Mouse (Mus musculus) liver, embryonic 15.5 days (tissue): ENCODE measurements around the gene Zfp90. TPM values are rescaled to one million over a fixed set of nuclear protein-coding genes. Genes with fewer than 3 reads are reported as not detected.

Source experiments
- ATAC-seq: fragments of 200-750 bp; cut with Nextera tagmentation; 2 replicates; pipeline ENCODE4 v1.8.0; 2017; ENCODE audit warnings: moderate number of reproducible peaks, mild to moderate bottlenecking, moderate library complexity; ENCODE audit not compliant: insufficient read depth
- H3K27ac ChIP-seq: fragments of 300-500 bp; sonication (generic); replicated peaks from 2 replicates; pipeline ENCODE4 v1.5.1; 2015; ENCODE audit warnings: mild to moderate bottlenecking, inconsistent platforms
- H3K27me3 ChIP-seq: fragments of 300-500 bp; sonication (generic); 2 replicates; pipeline ENCODE4 v1.6.1; 2015; ENCODE audit warnings: mild to moderate bottlenecking, inconsistent platforms
- H3K36me3 ChIP-seq: fragments of 300-500 bp; sonication (generic); replicated peaks from 2 replicates; pipeline ENCODE4 v1.6.1; 2015; ENCODE audit warnings: moderate library complexity, mild to moderate bottlenecking, inconsistent platforms
- H3K4me1 ChIP-seq: fragments of 300-500 bp; sonication (generic); replicated peaks from 2 replicates; pipeline ENCODE4 v1.6.1; 2015; ENCODE audit warnings: inconsistent platforms
- H3K4me2 ChIP-seq: fragments of 300-500 bp; sonication (generic); 2 replicates; pipeline ENCODE4 v1.6.1; 2015; ENCODE audit warnings: moderate library complexity, mild to moderate bottlenecking, inconsistent platforms
- H3K4me3 ChIP-seq: fragments of 300-500 bp; sonication (generic); replicated peaks from 2 replicates; pipeline ENCODE4 v1.5.1; 2015; ENCODE audit warnings: mild to moderate bottlenecking, inconsistent platforms
- H3K9ac ChIP-seq: fragments of 300-500 bp; sonication (generic); 2 replicates; pipeline ENCODE4 v1.6.1; 2015; ENCODE audit warnings: moderate library complexity, mild to moderate bottlenecking, inconsistent platforms
- H3K9me3 ChIP-seq: fragments of 300-500 bp; sonication (generic); replicated peaks from 2 replicates; pipeline ENCODE4 v1.6.1; 2016; ENCODE audit warnings: inconsistent platforms
- WGBS: fragments of 180-500 bp; shearing (Covaris S2); methylation state at CpG from one replicate; pipeline ENCODE4 v1.1.7; 2015; ENCODE audit warnings: mixed read lengths; ENCODE audit not compliant: insufficient replicate concordance; 5-methylcytosine and 5-hydroxymethylcytosine counted together
- polyA plus RNA-seq: library from polyadenylated mRNA; unstranded; fragments of >200 nt; fragmentation: Nextera tagmentation; extraction: Ambion mirVana; gene quantifications from 2 replicates; pipeline ENCODE4 v1.2.1, GENCODE M21; 2015

Gene Zfp90
- polyA plus RNA-seq, 1 experiment from 2014 or later, result 2.4 TPM

GRCm38 (mm10) chr8:106433667-106434066, 18.5 kb downstream of the Zfp90 start:
- no peak for ATAC-seq
- Histone ChIP-seq H3K27me3 (peaks cover 31% of the 10 kb centered on the region), H3K4me1 (no peaks in the 10 kb centered on the region), H3K9ac (no peak overlapping the region), H3K4me3 (no peak overlapping the region), H3K36me3 (no peaks in the 10 kb centered on the region), H3K9me3 (no peaks in the 10 kb centered on the region), H3K4me2 (no peak overlapping the region), H3K27ac (no peak overlapping the region)
- WGBS, result 19% methylated on average over 1 of the region's 1 CpGs

- 54% methylated on average over 3 of the region's 3 CpGs for WGBS
- H3K4me1 ChIP-seq, result no peaks in the 10 kb centered on the region
- H3K4me3 ChIP-seq, result no peak overlapping the region
- no peak overlapping the region for H3K27ac ChIP-seq
- no peak overlapping the region for H3K9ac ChIP-seq
- no peak for ATAC-seq
- peaks cover 13% of the 10 kb centered on the region for H3K27me3 ChIP-seq
- H3K9me3 ChIP-seq, result no peaks in the 10 kb centered on the region
- H3K4me2 ChIP-seq, result no peak overlapping the region
- H3K36me3 ChIP-seq, result no peaks in the 10 kb centered on the region
Measured at GRCm38 (mm10) chr8:106437781-106438180, 22.7 kb downstream of the Zfp90 start.

- 46% methylated on average over 3 of the region's 3 CpGs for WGBS
- H3K9me3 ChIP-seq, result no peaks in the 10 kb centered on the region
- no peaks in the 10 kb centered on the region for H3K27me3 ChIP-seq
- no peak overlapping the region for H3K9ac ChIP-seq
- no peak for ATAC-seq
- H3K27ac ChIP-seq, result no peak overlapping the region
- no peaks in the 10 kb centered on the region for H3K36me3 ChIP-seq
- H3K4me1 ChIP-seq, result no peaks in the 10 kb centered on the region
- no peak overlapping the region for H3K4me3 ChIP-seq
- H3K4me2 ChIP-seq, result no peak overlapping the region
Measured at GRCm38 (mm10) chr8:106440146-106440545, 25.0 kb downstream of the Zfp90 start.

- 57% methylated on average over 1 of the region's 1 CpGs for WGBS
- Histone ChIP-seq H3K4me1 (no peaks in the 10 kb centered on the region), H3K27me3 (no peaks in the 10 kb centered on the region), H3K27ac (no peak overlapping the region), H3K36me3 (no peaks in the 10 kb centered on the region), H3K9ac (no peak overlapping the region), H3K9me3 (no peaks in the 10 kb centered on the region), H3K4me2 (no peak overlapping the region), H3K4me3 (no peak overlapping the region)
- ATAC-seq, result no peak
Measured at GRCm38 (mm10) chr8:106442740-106443139, 27.6 kb downstream of the Zfp90 start.

- Histone ChIP-seq H3K4me2 (no peak overlapping the region), H3K4me1 (no peaks in the 10 kb centered on the region), H3K27ac (no peak overlapping the region), H3K9me3 (no peaks in the 10 kb centered on the region), H3K9ac (no peak overlapping the region), H3K36me3 (no peaks in the 10 kb centered on the region), H3K27me3 (no peaks in the 10 kb centered on the region), H3K4me3 (no peak overlapping the region)
- WGBS, result 57% methylated on average over 6 of the region's 6 CpGs
- no peak for ATAC-seq
Measured at GRCm38 (mm10) chr8:106451301-106452085, 36.4 kb downstream of the Zfp90 start.

DNA sequence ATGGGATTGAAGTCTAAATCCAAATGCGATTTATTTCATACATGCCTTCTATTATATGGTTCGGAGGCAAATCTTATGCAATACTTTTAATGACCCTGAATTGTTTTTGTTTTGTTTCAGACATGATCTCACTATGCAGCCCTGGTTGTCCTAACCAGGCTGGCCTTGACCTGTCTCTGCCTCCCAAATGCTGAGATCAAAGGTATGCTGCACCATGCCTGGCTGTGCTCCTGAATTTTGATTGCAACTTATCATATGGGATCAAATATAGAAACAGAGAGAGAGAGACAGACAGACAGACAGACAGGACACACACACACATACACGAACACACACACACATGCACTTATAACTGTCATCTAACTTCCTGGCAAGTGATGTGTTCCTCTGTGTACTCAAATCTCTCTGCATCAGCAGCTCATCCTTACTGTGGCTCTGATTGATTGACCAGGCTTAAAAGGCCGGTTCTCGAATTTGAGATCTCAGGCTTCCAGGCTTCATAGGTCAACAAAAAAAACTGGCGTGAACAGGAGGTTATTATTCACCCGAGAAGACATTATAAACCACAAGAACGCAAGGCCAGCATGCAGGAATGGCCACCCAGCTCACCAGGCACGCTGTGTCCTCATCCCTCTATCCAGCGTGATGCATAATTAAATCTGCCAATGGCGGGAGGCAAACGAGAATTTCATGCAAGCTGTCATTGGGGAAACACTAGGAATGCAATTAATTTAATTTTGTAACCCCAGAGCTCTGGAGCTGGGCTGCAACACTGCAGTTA, 37.8 kb downstream of the Zfp90 start:
- Histone ChIP-seq H3K9me3 (no peaks in the 10 kb centered on the region), H3K9ac (no peak overlapping the region), H3K4me2 (no peak overlapping the region), H3K36me3 (no peaks in the 10 kb centered on the region), H3K4me1 (no peaks in the 10 kb centered on the region), H3K27ac (no peak overlapping the region), H3K27me3 (no peaks in the 10 kb centered on the region), H3K4me3 (no peak overlapping the region)
- ATAC-seq, result no peak
- 53% methylated on average over 12 of the region's 12 CpGs for WGBS

- Histone ChIP-seq H3K27ac (no peak overlapping the region), H3K9me3 (no peaks in the 10 kb centered on the region), H3K36me3 (no peaks in the 10 kb centered on the region), H3K4me1 (no peaks in the 10 kb centered on the region), H3K27me3 (no peaks in the 10 kb centered on the region), H3K4me2 (no peak overlapping the region), H3K9ac (no peak overlapping the region), H3K4me3 (no peak overlapping the region)
- WGBS, result 61% methylated on average over 11 of the region's 11 CpGs
- no peak for ATAC-seq
Measured at GRCm38 (mm10) chr8:106454036-106454435, 38.9 kb downstream of the Zfp90 start.

DNA sequence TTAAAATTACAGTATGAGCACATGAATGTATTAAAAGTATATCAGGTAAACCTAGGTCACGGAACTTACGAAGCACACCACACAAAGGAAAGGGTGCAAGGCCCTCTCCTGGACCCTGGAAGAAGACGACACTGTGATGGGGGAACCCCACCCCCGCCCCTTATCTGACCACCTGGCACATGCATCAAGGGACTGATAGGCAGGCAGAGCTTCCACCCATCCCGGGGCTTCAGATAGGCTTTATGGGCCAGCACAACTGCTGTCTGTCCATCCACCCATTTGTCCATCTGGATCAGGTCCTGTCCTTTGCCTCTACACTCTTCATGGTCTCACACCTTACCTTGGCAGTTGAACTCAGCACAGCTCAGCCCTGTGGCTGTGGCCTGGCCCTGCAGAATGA, 47.0 kb downstream of the Zfp90 start:
- Histone ChIP-seq H3K4me2 (no peak overlapping the region), H3K9ac (no peak overlapping the region), H3K36me3 (no peaks in the 10 kb centered on the region), H3K9me3 (no peaks in the 10 kb centered on the region), H3K4me3 (no peak overlapping the region), H3K27ac (no peak overlapping the region), H3K4me1 (no peaks in the 10 kb centered on the region; the same call in 1 of the 2 replicates), H3K27me3 (no peaks in the 10 kb centered on the region)
- no peak for ATAC-seq
- WGBS, result 50% methylated on average over 5 of the region's 5 CpGs

DNA sequence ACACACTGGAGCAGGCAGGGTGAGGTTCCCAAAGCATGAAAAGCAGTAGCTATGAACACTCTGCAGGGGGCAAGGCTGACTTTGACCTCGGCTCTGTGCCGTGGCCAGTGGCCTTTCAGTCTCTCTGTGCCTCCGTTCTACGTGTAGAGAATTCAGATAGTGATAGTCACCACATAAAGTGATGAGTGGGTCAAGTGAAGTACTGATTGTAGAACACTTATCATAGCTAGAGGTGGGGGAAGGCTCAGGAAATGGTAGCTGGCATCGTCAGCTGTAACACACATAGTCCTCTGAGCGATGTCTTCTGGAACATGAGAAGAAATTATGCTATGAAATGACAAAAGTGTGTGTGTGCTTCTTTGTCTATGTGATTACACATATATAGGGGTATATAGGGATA, 48.7 kb downstream of the Zfp90 start:
- 76% methylated on average over 6 of the region's 6 CpGs for WGBS
- ATAC-seq, result no peak
- Histone ChIP-seq H3K27me3 (no peaks in the 10 kb centered on the region), H3K9ac (no peak overlapping the region), H3K27ac (no peak overlapping the region), H3K4me1 (no peaks in the 10 kb centered on the region; the same call in 1 of the 2 replicates), H3K4me3 (no peak overlapping the region), H3K9me3 (no peaks in the 10 kb centered on the region), H3K36me3 (no peaks in the 10 kb centered on the region), H3K4me2 (no peak overlapping the region)

- no peak for ATAC-seq
- no peaks in the 10 kb centered on the region for H3K4me1 ChIP-seq
- no peak overlapping the region for H3K27ac ChIP-seq
- H3K36me3 ChIP-seq, result no peaks in the 10 kb centered on the region
- no peak overlapping the region for H3K4me3 ChIP-seq
- 46% methylated on average over 7 of the region's 7 CpGs for WGBS
- no peak overlapping the region for H3K4me2 ChIP-seq
- H3K9me3 ChIP-seq, result no peaks in the 10 kb centered on the region
- H3K27me3 ChIP-seq, result no peaks in the 10 kb centered on the region
- H3K9ac ChIP-seq, result no peak overlapping the region
Measured at GRCm38 (mm10) chr8:106469485-106469884, 54.4 kb downstream of the Zfp90 start.

- H3K4me2 ChIP-seq, result no peak overlapping the region
- WGBS, result 71% methylated on average over 5 of the region's 5 CpGs
- H3K27me3 ChIP-seq, result no peaks in the 10 kb centered on the region
- H3K9me3 ChIP-seq, result no peaks in the 10 kb centered on the region
- H3K36me3 ChIP-seq, result no peaks in the 10 kb centered on the region
- no peak overlapping the region for H3K9ac ChIP-seq
- no peaks in the 10 kb centered on the region for H3K4me1 ChIP-seq
- H3K27ac ChIP-seq, result no peak overlapping the region
- no peak overlapping the region for H3K4me3 ChIP-seq
- ATAC-seq, result no peak
Measured at GRCm38 (mm10) chr8:106474001-106474400, 58.9 kb downstream of the Zfp90 start.
